Mouse (Mus musculus): ENCODE measurements around the gene Cul4a. TPM values are rescaled to one million over a fixed set of nuclear protein-coding genes. Genes with fewer than 3 reads are reported as not detected.

The Cul4a gene
- polyA plus RNA-seq, 1 experiment from 2014 or later: 84.0 TPM

- Histone ChIP-seq H3K9ac (no peak overlapping the region), H3K27me3 (no peaks in the 10 kb centered on the region), H3K9me3 (no peaks in the 10 kb centered on the region), H3K36me3 (replicated peaks) (peaks cover 90% of the 10 kb centered on the region), H3K4me2 (no peak overlapping the region), H3K4me1 (no peaks in the 10 kb centered on the region), H3K4me3 (replicated peaks) (no peak overlapping the region), H3K27ac (no peak overlapping the region)
- no peak for ATAC-seq (ENCODE audit: low FRiP score)
- WGBS: 71% methylated on average over 1 of the region's 1 CpGs
These were observed 65.1 kb downstream of the Cul4a start for GRCm38 (mm10) chr8:13170510-13170909.

DNA sequence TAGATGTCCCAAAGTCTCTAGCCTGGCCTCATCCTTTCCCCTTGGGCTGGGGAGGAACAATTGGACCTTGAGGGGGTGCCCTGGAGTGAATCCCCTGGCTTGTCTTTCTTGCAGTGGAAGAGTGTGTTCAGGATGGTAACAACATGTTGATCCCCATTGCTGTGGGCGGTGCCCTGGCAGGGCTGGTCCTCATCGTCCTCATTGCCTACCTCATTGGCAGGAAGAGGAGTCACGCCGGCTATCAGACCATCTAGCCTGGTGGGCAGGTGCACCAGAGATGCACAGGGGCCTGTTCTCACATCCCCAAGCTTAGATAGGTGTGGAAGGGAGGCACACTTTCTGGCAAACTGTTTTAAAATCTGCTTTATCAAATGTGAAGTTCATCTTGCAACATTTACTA, 68.9 kb downstream of the Cul4a start:
- H3K36me3 ChIP-seq (replicated peaks): peaks cover 94% of the 10 kb centered on the region
- no peak for ATAC-seq (ENCODE audit: low FRiP score)

DNA sequence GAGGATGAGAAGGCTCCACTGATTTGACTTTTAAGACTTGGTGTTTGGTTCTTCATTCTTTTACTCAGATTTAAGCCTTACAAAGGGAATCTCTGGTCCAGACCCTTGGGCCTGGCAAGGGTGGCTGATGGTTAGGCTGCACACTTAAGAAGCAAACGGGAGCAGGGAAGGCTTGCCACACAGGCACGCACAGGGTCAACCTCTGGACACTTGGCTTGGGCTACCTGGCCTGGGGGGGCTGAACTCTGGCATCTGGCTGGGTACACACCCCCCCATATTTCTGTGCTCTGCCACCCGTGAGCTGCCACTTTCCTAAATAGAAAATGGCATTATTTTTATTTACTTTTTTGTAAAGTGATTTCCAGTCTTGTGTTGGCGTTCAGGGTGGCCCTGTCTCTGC, 69.4 kb downstream of the Cul4a start:
- no peak overlapping the region for H3K27ac ChIP-seq
- no peak overlapping the region for H3K4me2 ChIP-seq
- no peaks in the 10 kb centered on the region for H3K4me1 ChIP-seq
- ATAC-seq (ENCODE audit: low FRiP score): no peak
- H3K36me3 ChIP-seq (replicated peaks): peaks cover 89% of the 10 kb centered on the region
- WGBS: 89% methylated on average over 4 of the region's 4 CpGs
- no peaks in the 10 kb centered on the region for H3K27me3 ChIP-seq
- no peaks in the 10 kb centered on the region for H3K9me3 ChIP-seq
- H3K4me3 ChIP-seq (replicated peaks): no peak overlapping the region
- no peak overlapping the region for H3K9ac ChIP-seq

More for the DNA sequence above, 68.9 kb downstream of the Cul4a start:
- no peak overlapping the region for H3K4me2 ChIP-seq
- no peak overlapping the region for H3K9ac ChIP-seq
- no peaks in the 10 kb centered on the region for H3K9me3 ChIP-seq
- no peak overlapping the region for H3K27ac ChIP-seq
- H3K4me3 ChIP-seq (replicated peaks): no peak overlapping the region
- H3K4me1 ChIP-seq: no peaks in the 10 kb centered on the region
- no peaks in the 10 kb centered on the region for H3K27me3 ChIP-seq
- 90% methylated on average over 4 of the region's 4 CpGs for WGBS

DNA sequence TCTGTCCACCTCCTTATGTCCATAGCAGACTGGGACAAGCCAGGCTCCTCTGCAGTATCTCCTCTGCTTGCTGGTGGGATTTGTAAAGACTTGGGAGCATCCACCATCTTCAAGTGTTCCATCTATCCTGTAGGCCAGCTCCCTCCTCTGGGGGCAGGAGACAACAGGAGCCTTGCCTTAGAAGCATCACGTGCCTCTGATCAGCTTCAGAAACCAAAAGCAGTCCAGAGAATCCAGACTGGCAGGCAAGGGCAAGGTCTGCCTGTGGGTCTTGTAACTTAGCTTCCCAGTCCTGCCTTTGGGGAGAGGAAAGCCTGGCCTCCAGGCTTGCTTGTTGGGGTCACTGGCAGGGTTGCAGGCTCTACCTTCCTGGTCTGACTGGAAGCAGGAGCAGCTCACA, 70.2 kb downstream of the Cul4a start:
- ATAC-seq (ENCODE audit: low FRiP score): no peak
- Histone ChIP-seq H3K27me3 (no peaks in the 10 kb centered on the region), H3K9me3 (no peaks in the 10 kb centered on the region), H3K36me3 (replicated peaks) (peaks cover 83% of the 10 kb centered on the region), H3K9ac (no peak overlapping the region), H3K4me2 (no peak overlapping the region), H3K4me1 (no peaks in the 10 kb centered on the region), H3K27ac (no peak overlapping the region), H3K4me3 (replicated peaks) (no peak overlapping the region)
- 93% methylated on average over 1 of the region's 1 CpGs for WGBS

- H3K27ac ChIP-seq: no peak overlapping the region
- no peaks in the 10 kb centered on the region for H3K9me3 ChIP-seq
- no peaks in the 10 kb centered on the region for H3K27me3 ChIP-seq
- H3K4me1 ChIP-seq: no peaks in the 10 kb centered on the region
- peaks cover 66% of the 10 kb centered on the region for H3K36me3 ChIP-seq (replicated peaks)
- no peak overlapping the region for H3K4me2 ChIP-seq
- WGBS: 91% methylated on average over 7 of the region's 7 CpGs
- no peak overlapping the region for H3K9ac ChIP-seq
- no peak overlapping the region for H3K4me3 ChIP-seq (replicated peaks)
- no peak for ATAC-seq (ENCODE audit: low FRiP score)
These were observed 71.9 kb downstream of the Cul4a start for GRCm38 (mm10) chr8:13177173-13177852.

- Histone ChIP-seq H3K27ac (no peak overlapping the region), H3K4me3 (replicated peaks) (no peak overlapping the region), H3K4me2 (no peak overlapping the region), H3K36me3 (replicated peaks) (peaks cover 64% of the 10 kb centered on the region), H3K27me3 (no peaks in the 10 kb centered on the region), H3K4me1 (no peaks in the 10 kb centered on the region), H3K9ac (no peak overlapping the region), H3K9me3 (no peaks in the 10 kb centered on the region)
- no peak for ATAC-seq (ENCODE audit: low FRiP score)
- 93% methylated on average over 5 of the region's 5 CpGs for WGBS
These were observed 72.7 kb downstream of the Cul4a start for GRCm38 (mm10) chr8:13178137-13178536.

- Histone ChIP-seq H3K4me2 (no peak overlapping the region), H3K4me1 (no peaks in the 10 kb centered on the region), H3K4me3 (replicated peaks) (no peak overlapping the region), H3K9me3 (no peaks in the 10 kb centered on the region), H3K36me3 (replicated peaks) (peaks cover 50% of the 10 kb centered on the region), H3K27me3 (no peaks in the 10 kb centered on the region), H3K27ac (no peak overlapping the region), H3K9ac (no peak overlapping the region)
- WGBS: 85% methylated on average over 6 of the region's 6 CpGs
- no peak for ATAC-seq (ENCODE audit: low FRiP score)
These were observed 74.1 kb downstream of the Cul4a start for GRCm38 (mm10) chr8:13179482-13179881.

DNA sequence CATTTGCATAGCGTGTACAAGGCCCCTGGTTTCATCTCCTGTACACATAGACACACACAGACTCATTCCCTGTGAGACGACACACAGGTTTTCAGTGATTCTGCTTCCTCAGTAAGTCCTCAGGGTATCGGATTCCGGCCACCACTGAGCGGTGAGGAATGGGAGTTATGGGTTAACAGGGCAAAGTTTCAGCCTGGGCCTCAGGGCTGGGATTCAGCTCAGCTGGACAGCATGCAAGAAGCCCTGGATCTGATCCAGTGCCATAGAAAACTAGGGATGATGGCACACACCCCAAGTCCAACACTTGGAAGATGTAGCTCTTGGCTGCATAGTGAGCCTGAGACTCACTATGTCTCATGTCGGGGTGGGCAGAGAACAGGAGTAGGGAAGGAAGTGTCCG, 74.5 kb downstream of the Cul4a start:
- Histone ChIP-seq H3K4me2 (no peak overlapping the region), H3K27me3 (no peaks in the 10 kb centered on the region), H3K36me3 (replicated peaks) (peaks cover 48% of the 10 kb centered on the region), H3K9ac (no peak overlapping the region), H3K4me1 (no peaks in the 10 kb centered on the region), H3K9me3 (no peaks in the 10 kb centered on the region), H3K27ac (no peak overlapping the region), H3K4me3 (replicated peaks) (no peak overlapping the region)
- no peak for ATAC-seq (ENCODE audit: low FRiP score)
- 84% methylated on average over 7 of the region's 7 CpGs for WGBS

DNA sequence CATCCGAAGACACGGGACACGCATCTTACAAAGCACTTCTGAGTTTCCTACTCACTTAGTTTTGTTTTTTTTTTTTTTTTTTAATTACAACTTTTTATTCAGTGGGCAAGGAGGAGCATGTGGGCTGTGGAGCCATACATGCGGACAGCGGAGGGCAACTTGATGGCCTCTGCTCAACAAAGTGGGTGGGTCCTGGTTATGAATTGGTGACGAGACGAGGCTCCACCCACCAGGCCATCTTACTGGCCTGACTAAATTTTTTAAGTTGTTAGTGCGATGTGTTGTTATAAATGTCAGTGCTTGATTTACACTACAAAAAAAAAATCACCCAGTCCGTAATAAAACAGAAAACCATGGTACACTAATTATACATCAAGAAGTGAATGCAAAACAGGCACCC, 75.0 kb downstream of the Cul4a start:
- Histone ChIP-seq H3K4me1 (no peaks in the 10 kb centered on the region), H3K27ac (no peak overlapping the region), H3K36me3 (replicated peaks) (peaks cover 48% of the 10 kb centered on the region), H3K4me2 (no peak overlapping the region), H3K9ac (no peak overlapping the region), H3K9me3 (no peaks in the 10 kb centered on the region), H3K27me3 (no peaks in the 10 kb centered on the region), H3K4me3 (replicated peaks) (no peak overlapping the region)
- ATAC-seq (ENCODE audit: low FRiP score): no peak
- WGBS: 89% methylated on average over 9 of the region's 9 CpGs

DNA sequence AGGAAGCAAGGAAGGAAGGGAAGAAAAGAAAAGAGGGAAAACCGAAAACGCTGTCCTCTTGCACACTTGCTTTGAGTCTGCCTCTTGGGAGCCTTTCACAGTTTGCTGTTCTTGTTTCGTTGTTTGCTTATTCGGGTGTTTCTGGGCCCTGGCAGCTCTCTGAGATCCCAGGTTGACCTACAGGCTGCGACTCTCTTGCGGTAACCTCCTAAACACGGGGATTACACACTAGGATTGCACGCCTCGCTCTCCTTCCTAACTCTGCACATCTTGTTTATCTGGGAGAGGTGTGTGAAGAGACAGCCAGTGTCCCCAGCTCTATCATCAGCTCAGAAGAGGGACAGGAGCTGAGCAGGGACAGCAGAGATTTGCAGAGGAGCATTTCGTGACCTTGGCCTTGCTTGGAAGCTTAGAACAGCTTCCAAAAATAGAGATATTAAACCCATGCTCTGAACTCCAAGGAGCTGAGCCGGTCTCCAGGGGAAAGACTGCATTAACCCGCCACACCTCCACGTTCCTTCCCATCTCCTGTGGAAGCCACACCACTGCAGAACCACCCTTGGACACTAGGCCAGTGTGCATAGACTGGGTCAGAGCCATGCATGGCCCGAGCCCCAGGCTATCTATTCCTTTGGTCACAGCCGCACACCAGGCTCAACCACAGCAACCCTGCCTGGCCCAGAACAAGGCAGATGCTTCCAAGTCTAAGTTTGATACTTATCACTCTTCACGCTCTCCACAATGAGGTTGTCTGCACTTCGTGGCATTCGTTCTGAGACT, 75.7 kb downstream of the Cul4a start:
- H3K36me3 ChIP-seq (replicated peaks): peaks cover 48% of the 10 kb centered on the region
- 89% methylated on average over 18 of the region's 18 CpGs for WGBS
- H3K27me3 ChIP-seq: no peaks in the 10 kb centered on the region
- H3K27ac ChIP-seq: no peak overlapping the region
- no peak overlapping the region for H3K4me2 ChIP-seq
- H3K4me3 ChIP-seq (replicated peaks): no peak overlapping the region
- no peak for ATAC-seq (ENCODE audit: low FRiP score)
- no peak overlapping the region for H3K9ac ChIP-seq
- H3K4me1 ChIP-seq: no peaks in the 10 kb centered on the region
- no peaks in the 10 kb centered on the region for H3K9me3 ChIP-seq

- Histone ChIP-seq H3K36me3 (replicated peaks) (peaks cover 46% of the 10 kb centered on the region), H3K4me1 (no peaks in the 10 kb centered on the region), H3K4me3 (replicated peaks) (no peak overlapping the region), H3K9ac (no peak overlapping the region), H3K9me3 (no peaks in the 10 kb centered on the region), H3K27me3 (no peaks in the 10 kb centered on the region), H3K27ac (no peak overlapping the region), H3K4me2 (no peak overlapping the region)
- no peak for ATAC-seq (ENCODE audit: low FRiP score)
- 48% methylated on average over 2 of the region's 2 CpGs for WGBS
These were observed 76.2 kb downstream of the Cul4a start for GRCm38 (mm10) chr8:13181691-13181976.

DNA sequence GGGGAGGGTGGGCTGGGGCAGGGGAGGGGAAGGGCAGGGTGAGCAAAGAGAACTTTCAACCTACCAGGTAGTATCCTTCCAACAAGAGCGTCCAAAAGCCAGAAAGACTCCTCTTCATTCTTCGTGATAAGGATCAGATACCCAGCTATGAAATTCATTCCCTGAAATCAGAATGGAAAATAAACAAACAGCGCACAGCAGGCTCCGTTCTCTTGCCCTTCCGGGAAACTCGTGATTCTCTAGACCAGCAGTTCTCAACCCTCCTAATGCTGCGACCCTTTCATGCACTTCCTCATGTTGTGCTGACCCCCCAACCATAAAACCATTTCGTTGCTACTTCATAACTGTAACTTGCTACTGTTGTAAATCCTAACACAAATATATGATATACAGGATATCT, 81.4 kb downstream of the Cul4a start:
- no peak overlapping the region for H3K9ac ChIP-seq
- no peaks in the 10 kb centered on the region for H3K9me3 ChIP-seq
- no peak overlapping the region for H3K4me3 ChIP-seq (replicated peaks)
- WGBS: 88% methylated on average over 8 of the region's 8 CpGs
- H3K4me1 ChIP-seq: no peaks in the 10 kb centered on the region
- peaks cover 40% of the 10 kb centered on the region for H3K36me3 ChIP-seq (replicated peaks)
- H3K4me2 ChIP-seq: no peak overlapping the region
- no peaks in the 10 kb centered on the region for H3K27me3 ChIP-seq
- ATAC-seq (ENCODE audit: low FRiP score): no peak
- no peak overlapping the region for H3K27ac ChIP-seq

- Histone ChIP-seq H3K27ac (no peak overlapping the region), H3K9ac (no peak overlapping the region), H3K4me1 (no peaks in the 10 kb centered on the region), H3K4me2 (no peak overlapping the region), H3K9me3 (no peaks in the 10 kb centered on the region), H3K4me3 (replicated peaks) (no peak overlapping the region), H3K27me3 (no peaks in the 10 kb centered on the region), H3K36me3 (replicated peaks) (peaks cover 40% of the 10 kb centered on the region)
- no peak for ATAC-seq (ENCODE audit: low FRiP score)
- WGBS: 85% methylated on average over 9 of the region's 9 CpGs
These were observed 81.8 kb downstream of the Cul4a start for GRCm38 (mm10) chr8:13187229-13187628.
